Mouse (Mus musculus): ENCODE data around the gene Slc3a1. TPM values are rescaled to one million over a fixed set of nuclear protein-coding genes. Genes with fewer than 3 reads are reported as not detected.

Gene Slc3a1
- polyA plus RNA-seq, 1 experiment from 2014 or later: 0.58 TPM

DNA sequence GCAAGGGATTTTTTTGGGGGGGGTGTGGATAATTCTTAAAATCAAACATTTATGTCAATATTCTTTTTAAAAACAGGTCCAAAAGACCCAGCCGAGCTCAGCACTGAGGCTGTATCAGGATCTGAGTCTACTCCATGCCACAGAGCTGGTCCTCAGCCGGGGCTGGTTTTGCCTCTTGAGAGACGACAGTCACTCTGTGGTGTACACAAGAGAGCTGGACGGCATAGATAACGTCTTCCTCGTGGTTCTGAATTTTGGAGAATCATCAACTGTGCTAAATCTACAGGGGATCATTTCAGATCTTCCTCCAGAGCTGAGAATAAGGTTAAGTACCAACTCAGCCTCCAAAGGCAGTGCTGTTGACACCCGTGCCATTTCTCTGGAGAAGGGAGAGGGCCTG is 35.4 kb downstream of the Slc3a1 start:
- Histone ChIP-seq H3K27me3 (ENCODE audit: control insufficient read depth, insufficient read depth, low read length) (no peaks in the 10 kb centered on the region), H3K27ac (ENCODE audit: low read length) (no peak overlapping the region), H3K4me2 (replicated peaks; ENCODE audit: low read depth, low read length) (no peak overlapping the region), H3K9ac (replicated peaks; ENCODE audit: low read depth, low read length) (no peak overlapping the region), H3K4me3 (ENCODE audit: low read depth, low read length) (no peak overlapping the region), H3K9me3 (ENCODE audit: control insufficient read depth, low read depth, low read length) (no peaks in the 10 kb centered on the region), H3K4me1 (ENCODE audit: control insufficient read depth, insufficient read depth, low read length) (no peaks in the 10 kb centered on the region), H3K36me3 (ENCODE audit: control insufficient read depth, insufficient read depth, low read length) (peaks cover 43% of the 10 kb centered on the region)
- ATAC-seq (ENCODE audit: insufficient number of reproducible peaks, insufficient read depth, low FRiP score, low read depth): no peak
- 90% methylated on average over 7 of the region's 7 CpGs for WGBS

DNA sequence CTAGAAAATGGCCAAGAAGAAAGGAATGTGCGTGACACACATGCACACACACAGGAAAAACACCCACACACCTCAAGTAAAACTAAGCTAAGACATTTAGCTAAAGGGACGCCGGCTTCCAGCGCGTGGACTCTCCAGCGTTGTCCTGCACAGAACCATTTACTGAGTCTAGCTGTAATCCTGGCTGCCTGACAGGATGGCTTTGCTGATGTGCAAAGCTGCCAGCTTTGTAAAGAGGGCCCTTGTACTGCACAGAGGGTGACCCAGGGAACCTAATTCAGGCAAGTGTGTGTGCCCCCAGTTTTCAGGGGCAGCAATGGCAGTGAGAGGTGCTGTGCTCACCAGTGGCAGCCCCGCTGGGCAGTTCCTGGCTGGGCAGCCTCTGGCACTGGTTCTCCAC is 39.2 kb downstream of the Slc3a1 start:
- no peak for ATAC-seq (ENCODE audit: insufficient number of reproducible peaks, insufficient read depth, low FRiP score, low read depth)
- Histone ChIP-seq H3K9me3 (ENCODE audit: control insufficient read depth, low read depth, low read length) (no peaks in the 10 kb centered on the region), H3K9ac (replicated peaks; ENCODE audit: low read depth, low read length) (no peak overlapping the region), H3K4me3 (ENCODE audit: low read depth, low read length) (no peak overlapping the region), H3K4me2 (replicated peaks; ENCODE audit: low read depth, low read length) (no peak overlapping the region), H3K27me3 (ENCODE audit: control insufficient read depth, insufficient read depth, low read length) (no peaks in the 10 kb centered on the region), H3K4me1 (ENCODE audit: control insufficient read depth, insufficient read depth, low read length) (no peaks in the 10 kb centered on the region), H3K36me3 (ENCODE audit: control insufficient read depth, insufficient read depth, low read length) (peaks cover 53% of the 10 kb centered on the region), H3K27ac (ENCODE audit: low read length) (no peak overlapping the region)
- 95% methylated on average over 7 of the region's 7 CpGs for WGBS

DNA sequence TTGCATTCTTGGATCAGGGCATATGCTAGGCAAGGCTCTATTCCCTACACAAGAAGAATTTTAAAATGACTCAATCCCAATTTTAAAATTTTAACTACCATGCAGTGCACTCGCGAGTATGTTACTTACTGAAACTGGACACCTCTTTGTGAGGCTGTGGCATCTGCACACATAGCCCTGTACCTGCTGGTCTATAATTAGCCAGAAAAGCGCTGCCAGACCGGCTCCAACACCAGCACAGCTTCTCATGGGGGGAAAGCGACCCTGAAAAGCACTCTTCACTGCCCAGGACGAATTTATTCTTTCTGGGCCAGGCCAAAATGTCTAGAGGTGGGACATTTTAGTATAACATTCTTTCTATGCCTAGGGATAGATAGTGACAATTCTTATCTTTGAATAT is 42.5 kb downstream of the Slc3a1 start:
- H3K9ac ChIP-seq (replicated peaks; ENCODE audit: low read depth, low read length): no peak overlapping the region
- H3K4me2 ChIP-seq (replicated peaks; ENCODE audit: low read depth, low read length): no peak overlapping the region
- H3K4me1 ChIP-seq (ENCODE audit: control insufficient read depth, insufficient read depth, low read length): no peaks in the 10 kb centered on the region
- ATAC-seq (ENCODE audit: insufficient number of reproducible peaks, insufficient read depth, low FRiP score, low read depth): no peak
- peaks cover 29% of the 10 kb centered on the region for H3K36me3 ChIP-seq (ENCODE audit: control insufficient read depth, insufficient read depth, low read length)
- no peaks in the 10 kb centered on the region for H3K27me3 ChIP-seq (ENCODE audit: control insufficient read depth, insufficient read depth, low read length)
- no peak overlapping the region for H3K4me3 ChIP-seq (ENCODE audit: low read depth, low read length)
- WGBS: 78% methylated on average over 6 of the region's 6 CpGs
- no peak overlapping the region for H3K27ac ChIP-seq (ENCODE audit: low read length)
- no peaks in the 10 kb centered on the region for H3K9me3 ChIP-seq (ENCODE audit: control insufficient read depth, low read depth, low read length)

DNA sequence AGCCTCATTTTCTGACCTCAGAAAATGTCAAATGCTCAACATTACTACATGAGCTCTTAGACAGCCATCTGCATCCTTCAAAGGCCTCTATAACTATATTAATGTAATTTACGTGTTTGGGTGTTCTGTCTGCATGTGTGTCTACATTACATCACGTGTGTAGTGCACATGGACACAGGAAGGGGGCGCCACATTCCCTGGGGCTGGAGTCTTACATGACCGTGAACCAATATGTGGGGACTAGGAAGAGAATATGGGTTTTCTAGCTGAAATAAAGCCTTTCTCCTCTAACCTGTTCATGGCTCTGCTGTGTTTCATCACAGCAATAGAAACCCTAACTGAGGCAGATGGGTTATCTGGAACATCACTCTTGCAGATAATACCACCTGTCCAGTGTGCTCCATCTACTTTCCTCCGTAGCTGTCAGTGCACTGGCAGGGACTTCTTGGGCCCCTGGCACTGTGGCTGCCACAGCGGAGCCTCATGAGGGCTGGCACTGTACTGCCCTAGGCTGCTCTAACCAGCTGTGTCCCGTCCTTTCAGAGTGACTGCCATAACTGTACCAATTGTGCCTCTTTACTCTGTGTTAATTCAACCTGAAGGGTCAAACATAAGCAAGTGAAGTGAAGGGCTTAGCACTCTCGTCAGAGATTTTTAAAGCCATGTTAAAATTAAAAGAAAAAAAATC is 43.1 kb downstream of the Slc3a1 start:
- Histone ChIP-seq H3K4me1 (ENCODE audit: control insufficient read depth, insufficient read depth, low read length) (no peaks in the 10 kb centered on the region), H3K27ac (ENCODE audit: low read length) (no peak overlapping the region), H3K9me3 (ENCODE audit: control insufficient read depth, low read depth, low read length) (no peaks in the 10 kb centered on the region), H3K36me3 (ENCODE audit: control insufficient read depth, insufficient read depth, low read length) (peaks cover 29% of the 10 kb centered on the region), H3K4me3 (ENCODE audit: low read depth, low read length) (no peak overlapping the region), H3K4me2 (replicated peaks; ENCODE audit: low read depth, low read length) (no peak overlapping the region), H3K9ac (replicated peaks; ENCODE audit: low read depth, low read length) (no peak overlapping the region), H3K27me3 (ENCODE audit: control insufficient read depth, insufficient read depth, low read length) (no peaks in the 10 kb centered on the region)
- 90% methylated on average over 8 of the region's 8 CpGs for WGBS
- ATAC-seq (ENCODE audit: insufficient number of reproducible peaks, insufficient read depth, low FRiP score, low read depth): no peak

DNA sequence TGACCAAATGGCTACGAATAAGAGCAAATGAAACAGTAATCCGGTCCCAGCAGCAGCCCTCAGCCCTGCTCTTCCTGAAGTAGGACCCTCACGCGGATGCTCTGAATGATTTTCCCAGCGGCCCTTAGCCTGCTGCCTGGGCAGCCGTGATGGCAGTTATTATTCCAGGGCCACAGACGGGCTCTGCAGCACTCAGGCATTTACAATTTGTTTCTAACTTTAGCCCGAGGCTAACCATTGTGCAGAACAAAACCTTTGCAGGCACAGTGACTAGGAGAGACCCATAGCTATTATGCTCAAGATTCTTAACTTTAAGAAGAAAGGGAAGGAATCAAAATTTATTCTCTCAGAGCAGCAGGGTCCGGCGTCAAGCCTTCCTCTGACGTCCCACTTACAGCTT is 44.2 kb downstream of the Slc3a1 start:
- peaks cover 27% of the 10 kb centered on the region for H3K36me3 ChIP-seq (ENCODE audit: control insufficient read depth, insufficient read depth, low read length)
- WGBS: 70% methylated on average over 11 of the region's 11 CpGs
- no peak overlapping the region for H3K4me3 ChIP-seq (ENCODE audit: low read depth, low read length)
- no peak overlapping the region for H3K27ac ChIP-seq (ENCODE audit: low read length)
- no peaks in the 10 kb centered on the region for H3K4me1 ChIP-seq (ENCODE audit: control insufficient read depth, insufficient read depth, low read length)
- no peak for ATAC-seq (ENCODE audit: insufficient number of reproducible peaks, insufficient read depth, low FRiP score, low read depth)
- no peak overlapping the region for H3K4me2 ChIP-seq (replicated peaks; ENCODE audit: low read depth, low read length)
- H3K9me3 ChIP-seq (ENCODE audit: control insufficient read depth, low read depth, low read length): no peaks in the 10 kb centered on the region
- H3K9ac ChIP-seq (replicated peaks; ENCODE audit: low read depth, low read length): no peak overlapping the region
- no peaks in the 10 kb centered on the region for H3K27me3 ChIP-seq (ENCODE audit: control insufficient read depth, insufficient read depth, low read length)

DNA sequence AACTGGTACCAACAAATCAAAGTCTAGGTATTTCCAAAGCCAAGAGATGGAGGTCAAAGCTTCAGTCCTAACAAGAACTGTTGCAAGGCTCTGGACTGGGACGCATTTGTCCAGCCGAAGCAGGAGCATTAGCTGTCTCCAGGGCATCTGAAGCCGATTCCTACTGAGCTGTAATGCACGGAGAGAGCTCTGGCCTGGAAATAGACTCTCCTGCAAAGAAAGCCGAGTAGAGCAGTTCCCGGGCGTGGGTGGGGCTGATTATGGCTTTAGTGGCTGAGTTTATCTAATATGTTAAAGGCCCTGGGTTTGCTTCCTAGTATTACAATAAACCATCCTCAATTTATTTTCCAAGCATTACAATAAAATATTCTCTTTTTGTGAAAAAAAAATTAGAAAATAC is 45.0 kb downstream of the Slc3a1 start:
- no peak overlapping the region for H3K27ac ChIP-seq (ENCODE audit: low read length)
- no peak overlapping the region for H3K4me3 ChIP-seq (ENCODE audit: low read depth, low read length)
- no peaks in the 10 kb centered on the region for H3K4me1 ChIP-seq (ENCODE audit: control insufficient read depth, insufficient read depth, low read length)
- H3K4me2 ChIP-seq (replicated peaks; ENCODE audit: low read depth, low read length): no peak overlapping the region
- H3K9ac ChIP-seq (replicated peaks; ENCODE audit: low read depth, low read length): no peak overlapping the region
- whole genome bisulfite sequencing: 64% methylated on average over 7 of the region's 7 CpGs
- H3K27me3 ChIP-seq (ENCODE audit: control insufficient read depth, insufficient read depth, low read length): no peaks in the 10 kb centered on the region
- ATAC-seq (ENCODE audit: insufficient number of reproducible peaks, insufficient read depth, low FRiP score, low read depth): no peak
- no peaks in the 10 kb centered on the region for H3K9me3 ChIP-seq (ENCODE audit: control insufficient read depth, low read depth, low read length)
- peaks cover 25% of the 10 kb centered on the region for H3K36me3 ChIP-seq (ENCODE audit: control insufficient read depth, insufficient read depth, low read length)

DNA sequence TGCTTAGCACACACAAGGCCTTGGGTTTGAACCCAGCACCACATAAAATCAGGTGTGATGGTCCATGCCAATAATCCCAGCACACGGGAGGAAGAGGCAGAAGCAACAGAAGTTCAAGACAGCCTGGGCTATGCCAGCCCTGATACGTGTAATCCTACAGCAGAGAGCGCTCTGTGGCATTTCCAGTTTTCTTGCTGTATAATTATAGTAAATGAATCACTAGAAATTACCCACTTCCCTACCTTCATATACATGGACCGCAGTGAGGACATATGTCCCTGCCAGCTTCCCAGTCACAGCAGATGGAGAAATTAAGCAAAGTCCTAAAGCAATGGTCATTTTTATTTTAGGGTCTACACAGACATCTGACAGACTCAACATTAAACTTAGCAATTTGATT is 45.9 kb downstream of the Slc3a1 start:
- Histone ChIP-seq H3K4me3 (ENCODE audit: low read depth, low read length) (no peak overlapping the region), H3K27ac (ENCODE audit: low read length) (no peak overlapping the region), H3K9me3 (ENCODE audit: control insufficient read depth, low read depth, low read length) (no peaks in the 10 kb centered on the region), H3K36me3 (ENCODE audit: control insufficient read depth, insufficient read depth, low read length) (peaks cover 23% of the 10 kb centered on the region), H3K27me3 (ENCODE audit: control insufficient read depth, insufficient read depth, low read length) (no peaks in the 10 kb centered on the region), H3K4me1 (ENCODE audit: control insufficient read depth, insufficient read depth, low read length) (no peaks in the 10 kb centered on the region), H3K9ac (replicated peaks; ENCODE audit: low read depth, low read length) (no peak overlapping the region), H3K4me2 (replicated peaks; ENCODE audit: low read depth, low read length) (no peak overlapping the region)
- no peak for ATAC-seq (ENCODE audit: insufficient number of reproducible peaks, insufficient read depth, low FRiP score, low read depth)
- 91% methylated on average over 4 of the region's 4 CpGs for WGBS

DNA sequence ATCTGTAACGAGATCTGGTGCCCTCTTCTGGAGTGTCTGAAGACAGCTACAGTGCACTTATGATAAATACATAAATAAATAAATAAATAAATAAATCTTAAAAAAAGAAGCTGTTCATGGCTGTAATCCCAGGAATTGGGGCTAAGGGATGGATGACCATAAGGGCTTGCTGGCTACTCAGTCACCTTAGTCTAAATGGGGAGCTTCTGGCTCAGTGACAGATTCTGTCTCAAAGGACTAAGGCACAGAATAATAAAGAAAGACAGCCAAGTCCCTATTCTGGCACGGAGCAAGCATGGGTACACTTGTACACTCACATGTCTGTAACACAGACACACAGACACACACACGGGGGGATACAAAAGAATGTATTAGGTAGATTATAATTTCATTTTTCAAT is 51.1 kb downstream of the Slc3a1 start:
- Histone ChIP-seq H3K36me3 (ENCODE audit: control insufficient read depth, insufficient read depth, low read length) (peaks cover 23% of the 10 kb centered on the region), H3K4me1 (ENCODE audit: control insufficient read depth, insufficient read depth, low read length) (no peaks in the 10 kb centered on the region), H3K4me2 (replicated peaks; ENCODE audit: low read depth, low read length) (no peak overlapping the region), H3K27ac (ENCODE audit: low read length) (no peak overlapping the region), H3K27me3 (ENCODE audit: control insufficient read depth, insufficient read depth, low read length) (no peaks in the 10 kb centered on the region), H3K9ac (replicated peaks; ENCODE audit: low read depth, low read length) (no peak overlapping the region), H3K9me3 (ENCODE audit: control insufficient read depth, low read depth, low read length) (no peaks in the 10 kb centered on the region), H3K4me3 (ENCODE audit: low read depth, low read length) (no peak overlapping the region)
- 94% methylated on average over 3 of the region's 3 CpGs for WGBS
- no peak for ATAC-seq (ENCODE audit: insufficient number of reproducible peaks, insufficient read depth, low FRiP score, low read depth)

DNA sequence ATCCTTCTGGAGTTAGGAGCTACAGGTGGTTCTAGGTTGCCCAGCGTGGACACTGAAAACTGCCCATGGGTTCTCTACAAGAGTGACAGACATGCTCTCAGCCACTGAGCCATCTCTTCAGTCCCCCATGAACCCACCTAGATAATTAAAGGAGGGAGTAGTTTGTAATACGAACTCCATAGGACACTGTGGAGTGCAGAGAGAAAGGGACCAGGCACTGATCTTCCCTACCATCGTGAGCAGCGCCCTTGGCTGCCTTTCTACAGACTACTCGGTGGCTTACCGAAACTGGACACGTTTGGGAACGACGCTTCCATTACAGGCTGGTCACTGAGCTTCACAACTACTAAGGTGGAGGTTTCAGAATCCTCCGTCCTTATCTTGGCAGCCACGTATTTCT is 52.6 kb downstream of the Slc3a1 start:
- no peaks in the 10 kb centered on the region for H3K9me3 ChIP-seq (ENCODE audit: control insufficient read depth, low read depth, low read length)
- 95% methylated on average over 11 of the region's 11 CpGs for WGBS
- H3K27me3 ChIP-seq (ENCODE audit: control insufficient read depth, insufficient read depth, low read length): no peaks in the 10 kb centered on the region
- H3K4me3 ChIP-seq (ENCODE audit: low read depth, low read length): no peak overlapping the region
- H3K4me1 ChIP-seq (ENCODE audit: control insufficient read depth, insufficient read depth, low read length): no peaks in the 10 kb centered on the region
- no peak overlapping the region for H3K4me2 ChIP-seq (replicated peaks; ENCODE audit: low read depth, low read length)
- no peak overlapping the region for H3K27ac ChIP-seq (ENCODE audit: low read length)
- peaks cover 22% of the 10 kb centered on the region for H3K36me3 ChIP-seq (ENCODE audit: control insufficient read depth, insufficient read depth, low read length)
- ATAC-seq (ENCODE audit: insufficient number of reproducible peaks, insufficient read depth, low FRiP score, low read depth): no peak
- no peak overlapping the region for H3K9ac ChIP-seq (replicated peaks; ENCODE audit: low read depth, low read length)

Data from stomach, embryonic 14.5 days (tissue).